Mouse (Mus musculus): ENCODE measurements around the gene Uspl1. TPM values are rescaled to one million over a fixed set of nuclear protein-coding genes. Genes with fewer than 3 reads are reported as not detected.

Uspl1 gene
- polyA plus RNA-seq, 1 experiment from 2014 or later: 78.9 TPM

GRCm38 (mm10) chr5:149166011-149166410, 18.1 kb upstream of the Uspl1 start:
- DNase-seq (ENCODE audit: low spot score): no peak

GRCm38 (mm10) chr5:149168051-149168450, 16.1 kb upstream of the Uspl1 start:
- no peak for DNase-seq (ENCODE audit: low spot score)

GRCm38 (mm10) chr5:149168816-149169215, 15.3 kb upstream of the Uspl1 start:
- no peak for DNase-seq (ENCODE audit: low spot score)

GRCm38 (mm10) chr5:149170841-149171588, 13.1 kb upstream of the Uspl1 start:
- DNase-seq (ENCODE audit: low spot score): no peak

GRCm38 (mm10) chr5:149172246-149172645, 11.9 kb upstream of the Uspl1 start:
- no peak for DNase-seq (ENCODE audit: low spot score)

- DNase-seq (ENCODE audit: low spot score): no peak
These were observed 9.6 kb upstream of the Uspl1 start for GRCm38 (mm10) chr5:149174527-149174926.

- DNase-seq (ENCODE audit: low spot score): no peak
These were observed 8.4 kb upstream of the Uspl1 start for GRCm38 (mm10) chr5:149175736-149176135.

- no peak for DNase-seq (ENCODE audit: low spot score)
These were observed 6.1 kb upstream of the Uspl1 start for GRCm38 (mm10) chr5:149178095-149178494.

- no peak for DNase-seq (ENCODE audit: low spot score)
These were observed 4.3 kb upstream of the Uspl1 start for GRCm38 (mm10) chr5:149179826-149180225.

- DNase-seq (ENCODE audit: low spot score): no peak
These were observed 1.8 kb upstream of the Uspl1 start for GRCm38 (mm10) chr5:149182186-149182870.

- DNase-seq (ENCODE audit: low spot score): no peak
These were observed 1.0 kb upstream of the Uspl1 start for GRCm38 (mm10) chr5:149183122-149183521.

GRCm38 (mm10) chr5:149183721-149184103, 438 bp upstream of the Uspl1 start:
- DNase-seq (ENCODE audit: low spot score): no peak

GRCm38 (mm10) chr5:149184844-149185186, 665 bp downstream of the Uspl1 start:
- no peak for DNase-seq (ENCODE audit: low spot score)

GRCm38 (mm10) chr5:149185806-149186205, 1.7 kb downstream of the Uspl1 start:
- DNase-seq (ENCODE audit: low spot score): no peak

- no peak for DNase-seq (ENCODE audit: low spot score)
These were observed 6.0 kb downstream of the Uspl1 start for GRCm38 (mm10) chr5:149190160-149190559.

- no peak for DNase-seq (ENCODE audit: low spot score)
These were observed 12.5 kb downstream of the Uspl1 start for GRCm38 (mm10) chr5:149196611-149197010.

GRCm38 (mm10) chr5:149198782-149199181, 14.6 kb downstream of the Uspl1 start:
- DNase-seq (ENCODE audit: low spot score): no peak

- DNase-seq (ENCODE audit: low spot score): no peak
These were observed 18.8 kb downstream of the Uspl1 start for GRCm38 (mm10) chr5:149202941-149203340.

- DNase-seq (ENCODE audit: low spot score): no peak
These were observed 19.7 kb downstream of the Uspl1 start for GRCm38 (mm10) chr5:149203796-149204375.

GRCm38 (mm10) chr5:149204822-149205221, 20.7 kb downstream of the Uspl1 start:
- no peak for DNase-seq (ENCODE audit: low spot score)

- no peak for DNase-seq (ENCODE audit: low spot score)
These were observed 21.1 kb downstream of the Uspl1 start for GRCm38 (mm10) chr5:149205265-149205664.

- DNase-seq (ENCODE audit: low spot score): no peak
These were observed 22.1 kb downstream of the Uspl1 start for GRCm38 (mm10) chr5:149206286-149206685.

GRCm38 (mm10) chr5:149207661-149208060, 23.5 kb downstream of the Uspl1 start:
- no peak for DNase-seq (ENCODE audit: low spot score)
